Mouse (Mus musculus) thymus, adult 2 months (tissue): ENCODE data around the gene Pheta1. TPM values are rescaled to one million over a fixed set of nuclear protein-coding genes. Genes with fewer than 3 reads are reported as not detected.

ENCODE experiments used
- DNase-seq: peaks from one replicate; pipeline ENCODE4 v3.0.0; 2021
- H3K27ac ChIP-seq: fragments of 200-500 bp; 2 replicates; pipeline ENCODE4 v1.5.1; 2012; ENCODE audit warnings: low read length, control low read depth; ENCODE audit not compliant: control insufficient read depth, insufficient read depth
- H3K27me3 ChIP-seq: fragments of 200-500 bp; 2 replicates; pipeline ENCODE4 v1.6.1; 2012; ENCODE audit warnings: mild to moderate bottlenecking, low read length, moderate library complexity, mixed read lengths; ENCODE audit not compliant: control insufficient read depth, insufficient read depth
- H3K36me3 ChIP-seq: fragments of 200-500 bp; 2 replicates; pipeline ENCODE4 v1.6.1; 2012; ENCODE audit warnings: mild to moderate bottlenecking, low read length, moderate library complexity; ENCODE audit not compliant: control insufficient read depth, insufficient read depth
- H3K4me1 ChIP-seq: fragments of 200-500 bp; replicated peaks from 2 replicates; pipeline ENCODE4 v1.6.1; 2012; ENCODE audit warnings: low read length; ENCODE audit not compliant: control insufficient read depth, insufficient read depth
- H3K4me3 ChIP-seq: fragments of 200-500 bp; 2 replicates; pipeline ENCODE4 v1.5.1; 2012; ENCODE audit warnings: mild to moderate bottlenecking, low read length, control low read depth, moderate library complexity; ENCODE audit not compliant: control insufficient read depth, insufficient read depth
- CTCF ChIP-seq: fragments of 200-500 bp; IDR thresholded peaks from 2 replicates; pipeline ENCODE4 v1.5.1; 2012; ENCODE audit warnings: mild to moderate bottlenecking, control low read depth, low read length, moderate library complexity, borderline replicate concordance; ENCODE audit not compliant: control insufficient read depth, poor library complexity, insufficient read depth; ENCODE audit errors: extremely low read depth
- POLR2A ChIP-seq: fragments of 200-500 bp; IDR thresholded peaks from 2 replicates; pipeline ENCODE4 v1.6.1; 2012; ENCODE audit warnings: mild to moderate bottlenecking, low read length, control low read depth, moderate library complexity; ENCODE audit not compliant: control insufficient read depth, poor library complexity, insufficient read depth; ENCODE audit errors: extremely low read depth
- WGBS: fragments of 180-500 bp; shearing (Covaris S2); methylation state at CpG from one replicate; pipeline ENCODE4 v1.1.7; 2018; 5-methylcytosine and 5-hydroxymethylcytosine counted together
- polyA plus RNA-seq: library from polyadenylated mRNA; depleted of rRNA; stranded (reverse); fragments of >200 nt; gene quantifications from 2 replicates; pipeline ENCODE4 v1.2.3, GENCODE M21; 2012; rRNA removed

Gene Pheta1
- 23.3 and 25.3 TPM in 2 replicates for polyA plus RNA-seq

DNA sequence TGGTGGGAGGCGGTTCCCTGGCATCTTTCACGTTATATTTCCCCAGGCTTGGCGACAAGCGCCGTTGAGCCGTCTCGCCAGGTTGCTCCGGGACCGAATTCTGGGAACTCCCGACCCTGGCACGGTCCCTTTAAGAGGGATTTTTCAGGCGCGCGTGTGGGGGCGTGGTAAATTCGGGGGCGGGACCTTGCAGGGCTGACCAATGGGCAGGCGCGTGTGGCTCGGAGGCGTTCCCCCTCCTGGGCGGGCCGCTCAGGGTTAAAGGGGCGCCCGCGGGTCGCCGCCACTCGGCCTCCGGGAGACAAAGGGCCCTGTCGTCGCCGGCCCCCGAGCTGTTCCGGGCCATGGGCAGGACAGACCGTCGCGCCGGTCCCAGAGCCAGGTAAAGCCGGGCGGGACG lies at the start of gene Pheta1:
TSS of gene Pheta1 (plus strand) at position 242 of the 400 bp plus-strand sequence.
- under 1% methylated on average over 42 of the region's 42 CpGs for WGBS
- Histone ChIP-seq H3K27me3 (no peaks in the 10 kb centered on the region), H3K4me1 (peaks cover 25% of the 10 kb centered on the region), H3K36me3 (peaks cover 6% of the 10 kb centered on the region), H3K4me3 (peak within 1 kb of the TSS; percentile 89), H3K27ac (peak within 1 kb of the TSS; percentile 60; the same call in 1 of the 2 replicates)
- DNase-seq: peak; percentile 91
- peak; percentile 74 for TF ChIP-seq POLR2A
- no peak for TF ChIP-seq CTCF

DNA sequence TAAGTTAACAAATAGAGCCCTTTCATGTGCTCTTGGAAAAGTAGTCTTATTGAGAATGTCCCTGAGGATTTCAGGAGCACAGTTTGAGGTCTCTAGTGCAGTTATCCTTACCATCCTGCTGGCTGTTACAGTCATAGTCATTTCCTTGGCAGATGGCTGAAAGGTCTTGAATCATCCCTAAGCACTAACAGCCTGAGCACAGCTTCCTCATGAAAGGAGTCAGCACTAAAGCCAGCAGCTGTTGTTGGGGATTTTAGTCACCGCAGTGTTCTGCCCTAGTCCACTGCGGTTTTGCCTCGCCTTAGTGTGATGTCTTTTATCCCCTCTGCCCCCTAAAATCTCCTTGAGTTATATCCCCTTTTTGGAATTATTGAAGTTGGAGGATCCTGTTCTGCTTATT lies 41.6 kb upstream of the Pheta1 start:
- WGBS: 86% methylated on average over 3 of the region's 3 CpGs
- Histone ChIP-seq H3K4me1 (peaks cover 13% of the 10 kb centered on the region), H3K36me3 (peaks cover 35% of the 10 kb centered on the region), H3K27me3 (no peaks in the 10 kb centered on the region), H3K4me3 (no peak overlapping the region), H3K27ac (no peak overlapping the region)
- DNase-seq: no peak
- TF ChIP-seq POLR2A (no peak), CTCF (no peak)

DNA sequence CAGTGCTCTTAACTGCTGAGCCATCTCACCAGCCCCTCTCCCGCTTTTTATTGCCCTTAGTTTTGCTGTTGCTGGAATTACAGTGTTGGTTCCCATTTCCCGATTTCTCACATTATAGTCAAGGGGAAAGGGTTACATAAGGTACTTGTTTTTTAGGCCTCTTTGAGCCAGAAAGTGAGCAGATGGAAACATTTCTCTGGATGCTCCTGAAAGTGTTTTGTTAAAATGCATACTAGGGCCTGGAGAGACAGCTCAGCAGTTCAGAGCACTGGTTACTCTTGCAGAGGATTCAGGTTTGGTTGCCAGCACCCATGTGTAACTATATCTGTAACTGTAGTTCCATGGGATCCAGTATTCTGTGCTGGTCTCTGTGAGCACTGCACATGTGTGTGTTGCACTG lies 40.6 kb upstream of the Pheta1 start:
- WGBS: 96% methylated on average over 2 of the region's 2 CpGs
- TF ChIP-seq POLR2A (no peak), CTCF (no peak)
- no peak overlapping the region for H3K27ac ChIP-seq
- peaks cover 21% of the 10 kb centered on the region for H3K4me1 ChIP-seq
- H3K36me3 ChIP-seq: peaks cover 25% of the 10 kb centered on the region
- no peak overlapping the region for H3K4me3 ChIP-seq
- H3K27me3 ChIP-seq: no peaks in the 10 kb centered on the region
- DNase-seq: no peak

DNA sequence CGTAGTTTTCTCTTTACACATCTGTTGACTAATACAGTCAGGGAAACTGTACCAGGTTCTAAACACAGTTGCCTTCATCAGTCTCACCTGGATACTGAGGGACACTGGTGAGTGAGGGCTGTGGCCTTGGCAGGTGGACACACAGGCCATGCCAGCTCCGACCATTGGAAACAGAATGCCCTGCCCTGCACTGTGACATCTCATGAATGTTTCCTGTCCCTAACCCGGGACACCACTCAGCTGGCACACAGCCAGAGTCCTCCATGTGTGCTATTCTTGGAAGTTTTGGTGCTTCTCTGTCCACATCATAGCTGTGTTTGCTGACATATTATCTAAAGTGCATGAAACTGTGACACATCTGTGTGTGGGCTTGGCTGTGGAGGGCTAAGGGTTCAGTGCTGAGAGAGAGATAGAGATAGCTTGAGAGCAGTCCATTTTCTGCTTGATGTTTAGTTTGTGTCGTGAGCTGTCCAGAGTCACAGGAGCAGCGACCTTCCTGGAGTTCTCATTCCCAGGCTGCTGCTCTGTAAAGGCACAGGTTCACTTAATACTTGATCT lies 39.0 kb upstream of the Pheta1 start:
- Histone ChIP-seq H3K4me3 (no peak overlapping the region), H3K4me1 (peaks cover 21% of the 10 kb centered on the region), H3K36me3 (peaks cover 15% of the 10 kb centered on the region), H3K27ac (no peak overlapping the region), H3K27me3 (no peaks in the 10 kb centered on the region)
- 76% methylated on average over 5 of the region's 5 CpGs for WGBS
- TF ChIP-seq CTCF (no peak), POLR2A (no peak)
- DNase-seq: no peak

DNA sequence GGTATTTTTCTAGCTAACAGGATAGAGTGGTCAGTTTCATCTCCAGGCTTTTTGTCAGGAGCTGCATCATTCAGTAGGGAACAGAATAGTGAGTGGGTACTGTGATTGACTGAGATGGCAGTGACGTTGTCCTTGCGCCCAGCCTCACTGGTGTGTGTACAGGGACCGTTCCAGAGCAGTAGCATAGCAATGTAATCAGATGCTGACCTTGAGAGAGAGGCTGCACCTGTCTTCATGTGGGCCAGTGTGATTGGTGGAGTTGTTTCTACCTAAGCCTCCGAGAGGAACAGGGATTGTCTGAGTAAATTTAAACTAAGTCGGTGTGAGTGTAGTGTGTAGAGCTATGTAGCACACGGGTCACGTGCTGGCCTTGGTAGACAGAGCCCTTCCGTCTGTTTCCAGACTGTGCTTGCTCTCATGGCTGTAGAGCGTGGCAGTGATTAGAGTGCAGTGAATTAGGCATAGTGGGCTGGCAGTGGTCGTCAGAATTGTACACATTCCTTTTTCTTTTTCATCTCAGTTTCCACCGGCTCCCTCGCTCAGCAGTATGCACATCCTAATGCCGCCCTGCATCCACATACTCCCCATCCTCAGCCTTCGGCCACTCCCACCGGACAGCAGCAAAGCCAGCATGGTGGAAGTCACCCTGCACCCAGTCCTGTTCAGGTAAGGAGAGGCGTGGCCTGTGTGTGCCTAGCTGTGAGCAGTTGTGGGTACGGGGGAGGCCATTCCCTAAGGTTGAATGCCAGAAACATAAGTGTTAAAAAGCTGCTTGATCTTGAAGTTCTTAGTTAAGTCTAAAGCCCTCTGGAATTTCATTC lies 38.2 kb upstream of the Pheta1 start:
- 97% methylated on average over 17 of the region's 17 CpGs for WGBS
- H3K27me3 ChIP-seq: no peaks in the 10 kb centered on the region
- no peak overlapping the region for H3K4me3 ChIP-seq
- no peak overlapping the region for H3K27ac ChIP-seq
- peaks cover 15% of the 10 kb centered on the region for H3K36me3 ChIP-seq
- H3K4me1 ChIP-seq: peaks cover 21% of the 10 kb centered on the region
- TF ChIP-seq CTCF (no peak), POLR2A (no peak)
- no peak for DNase-seq

DNA sequence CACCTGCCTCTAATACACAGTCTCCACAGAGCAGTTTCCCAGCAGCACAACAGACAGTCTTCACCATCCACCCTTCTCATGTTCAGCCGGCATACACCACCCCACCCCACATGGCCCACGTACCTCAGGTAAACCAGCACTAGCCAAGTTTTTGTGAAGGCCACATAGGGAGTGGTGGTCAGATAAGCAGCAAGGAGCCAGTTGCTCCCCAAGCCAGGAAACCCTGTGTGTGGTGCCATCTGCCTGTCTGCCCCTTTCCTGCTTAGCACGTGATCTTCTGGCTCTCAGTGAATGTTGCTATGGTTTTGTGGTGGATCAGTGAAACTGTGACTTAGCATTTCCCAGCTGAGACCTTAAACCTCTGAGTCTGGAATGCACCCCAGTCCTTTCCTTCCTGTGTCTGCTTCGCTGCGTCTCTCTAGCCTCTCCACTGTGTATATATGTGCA lies 37.3 kb upstream of the Pheta1 start:
- Histone ChIP-seq H3K4me3 (no peak overlapping the region), H3K4me1 (peaks cover 21% of the 10 kb centered on the region), H3K27me3 (no peaks in the 10 kb centered on the region), H3K36me3 (peaks cover 17% of the 10 kb centered on the region), H3K27ac (no peak overlapping the region)
- TF ChIP-seq POLR2A (no peak), CTCF (no peak)
- WGBS: 18% methylated on average over 5 of the region's 5 CpGs
- no peak for DNase-seq
